Mouse (Mus musculus): ENCODE measurements around the gene Clmn. TPM values are rescaled to one million over a fixed set of nuclear protein-coding genes. Genes with fewer than 3 reads are reported as not detected.
A peak's percentile ranks its signal among the peaks of the same experiment; 100 is the strongest.

The Clmn gene
- total RNA-seq, 2 experiments from 2014 or later: 67.8 to 72.5 TPM

- no peak for DNase-seq (ENCODE audit: low spot score in 2 of 2)
These were observed 16.7 kb upstream of the Clmn start for GRCm38 (mm10) chr12:104881518-104882060.

GRCm38 (mm10) chr12:104880367-104880766 is 15.5 kb upstream of the Clmn start:
- DNase-seq (ENCODE audit: low spot score in 2 of 2): no peak

- no peak for DNase-seq (ENCODE audit: low spot score in 2 of 2)
These were observed 14.7 kb upstream of the Clmn start for GRCm38 (mm10) chr12:104879577-104879989.

- DNase-seq (ENCODE audit: low spot score in 2 of 2): no peak
These were observed 11.2 kb upstream of the Clmn start for GRCm38 (mm10) chr12:104876053-104876452.

- DNase-seq (ENCODE audit: low spot score in 2 of 2): no peak
These were observed 7.1 kb upstream of the Clmn start for GRCm38 (mm10) chr12:104871987-104872386.

GRCm38 (mm10) chr12:104869737-104870136 is 4.9 kb upstream of the Clmn start:
- DNase-seq (ENCODE audit: low spot score in 2 of 2): no peak

GRCm38 (mm10) chr12:104868430-104868829 is 3.6 kb upstream of the Clmn start:
- no peak for DNase-seq (ENCODE audit: low spot score in 2 of 2)

- DNase-seq (ENCODE audit: low spot score in 2 of 2): no peak
These were observed 3.0 kb upstream of the Clmn start for GRCm38 (mm10) chr12:104867851-104868250.

- DNase-seq (ENCODE audit: low spot score in 2 of 2): no peak
These were observed 275 bp upstream of the Clmn start for GRCm38 (mm10) chr12:104865166-104865535.

GRCm38 (mm10) chr12:104863653-104864052 is 1.2 kb downstream of the Clmn start:
- DNase-seq (ENCODE audit: low spot score in 2 of 2): no peak

- DNase-seq (ENCODE audit: low spot score in 2 of 2): peak in 1 of 2 experiments; percentile 65
These were observed 5.7 kb downstream of the Clmn start for GRCm38 (mm10) chr12:104859140-104859539.

GRCm38 (mm10) chr12:104858732-104859131 is 6.1 kb downstream of the Clmn start:
- no peak for DNase-seq (ENCODE audit: low spot score in 2 of 2)

GRCm38 (mm10) chr12:104857614-104858013 is 7.3 kb downstream of the Clmn start:
- no peak for DNase-seq (ENCODE audit: low spot score in 2 of 2)

- DNase-seq (ENCODE audit: low spot score in 2 of 2): no peak
These were observed 8.3 kb downstream of the Clmn start for GRCm38 (mm10) chr12:104856540-104856939.

- no peak for DNase-seq (ENCODE audit: low spot score in 2 of 2)
These were observed 9.3 kb downstream of the Clmn start for GRCm38 (mm10) chr12:104855548-104855947.

- no peak for DNase-seq (ENCODE audit: low spot score in 2 of 2)
These were observed 10.1 kb downstream of the Clmn start for GRCm38 (mm10) chr12:104854826-104855225.

GRCm38 (mm10) chr12:104853374-104853773 is 11.5 kb downstream of the Clmn start:
- DNase-seq (ENCODE audit: low spot score in 2 of 2): no peak

GRCm38 (mm10) chr12:104851711-104852508 is 13.0 kb downstream of the Clmn start:
- DNase-seq (ENCODE audit: low spot score in 2 of 2): peak in 1 of 2 experiments; percentile 49

GRCm38 (mm10) chr12:104850119-104850518 is 14.8 kb downstream of the Clmn start:
- DNase-seq (ENCODE audit: low spot score in 2 of 2): no peak

GRCm38 (mm10) chr12:104848667-104849066 is 16.2 kb downstream of the Clmn start:
- peak in 1 of 2 experiments; percentile 44 for DNase-seq (ENCODE audit: low spot score in 2 of 2)

- DNase-seq (ENCODE audit: low spot score in 2 of 2): no peak
These were observed 17.6 kb downstream of the Clmn start for GRCm38 (mm10) chr12:104847227-104847626.

GRCm38 (mm10) chr12:104845707-104846106 is 19.2 kb downstream of the Clmn start:
- DNase-seq (ENCODE audit: low spot score in 2 of 2): no peak

- DNase-seq (ENCODE audit: low spot score in 2 of 2): no peak
These were observed 19.9 kb downstream of the Clmn start for GRCm38 (mm10) chr12:104844989-104845388.

Measured in layer of hippocampus, postnatal 14 days (tissue).